ENCODE assay signal across 2 mouse cellular contexts in the genomic region with DNA sequence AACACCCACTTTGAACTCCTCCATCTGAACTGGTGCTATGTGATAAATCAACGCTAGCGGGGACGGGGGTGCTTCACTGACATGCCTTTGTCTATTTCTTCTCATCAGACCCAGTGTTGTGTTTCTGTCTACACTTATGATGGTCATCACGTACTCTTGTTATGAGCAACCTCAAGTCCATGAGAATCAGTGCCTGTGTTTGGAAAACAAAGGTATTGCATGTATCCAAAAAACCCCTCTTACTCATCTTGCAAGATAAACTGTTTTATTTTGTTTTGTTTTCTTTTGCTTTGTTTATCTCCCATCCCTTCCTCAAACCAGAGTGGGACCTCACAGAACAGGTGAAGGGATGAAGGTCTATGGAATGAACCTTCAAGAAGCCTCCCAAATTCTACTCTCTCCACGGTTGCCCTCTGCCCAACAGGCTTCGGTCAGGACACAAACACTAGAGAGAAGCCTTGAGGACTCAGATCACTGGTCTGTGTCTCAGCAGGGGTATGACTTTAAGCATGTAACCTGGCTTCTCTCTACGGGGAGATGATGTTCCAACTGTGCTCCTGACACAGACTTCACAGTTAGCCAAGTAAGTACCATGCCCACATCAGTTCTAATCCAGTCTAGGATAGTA.
TF ChIP-seq lines count a peak whose summit lies in the region.

No protein-coding gene starts in this region.

TF ChIP-seq in CH12.LX, 34 proteins besides CTCF, POLR2A, EP300 and RAD21:
- TF ChIP-seq NELFE (IDR thresholded peaks at IDR 0.05; ENCODE audit: low read depth, low read length) (no peak), IRF4 (IDR thresholded peaks at IDR 0.05; ENCODE audit: low read depth, low read length) (peak; percentile 77), MAX (IDR thresholded peaks at IDR 0.05; ENCODE audit: low read length) (no peak), GABPA (IDR thresholded peaks at IDR 0.05; ENCODE audit: insufficient replicate concordance, low read depth, low read length) (no peak), CHD2 (IDR thresholded peaks at IDR 0.05; ENCODE audit: low read length) (no peak), ZC3H11A (IDR thresholded peaks at IDR 0.05; ENCODE audit: low read depth, low read length) (no peak), ELF1 (IDR thresholded peaks at IDR 0.05; ENCODE audit: low read depth, low read length) (no peak), ZKSCAN1 (IDR thresholded peaks at IDR 0.05; ENCODE audit: borderline replicate concordance, low read depth, low read length) (no peak), TCF12 (IDR thresholded peaks at IDR 0.05; ENCODE audit: low read depth, low read length) (no peak), USF2 (conservative IDR thresholded peaks at IDR 0.05; ENCODE audit: low read depth, low read length) (no peak), ZNF384 (IDR thresholded peaks at IDR 0.05; ENCODE audit: low read depth, low read length) (no peak), JUND (conservative IDR thresholded peaks at IDR 0.05; ENCODE audit: low read depth, low read length) (peak; percentile 59), SMC3 (IDR thresholded peaks at IDR 0.05; ENCODE audit: low read depth, low read length) (no peak), KAT2A (IDR thresholded peaks at IDR 0.05; ENCODE audit: insufficient replicate concordance, low read length) (no peak), POLR2AphosphoS2 (IDR thresholded peaks at IDR 0.05; ENCODE audit: low read depth, low read length) (no peak), JUN (IDR thresholded peaks at IDR 0.05; ENCODE audit: insufficient read depth, low read depth, low read length) (no peak), UBTF (IDR thresholded peaks at IDR 0.05; ENCODE audit: low read depth, low read length) (no peak), ETS1 (conservative IDR thresholded peaks at IDR 0.05; ENCODE audit: low read depth, low read length) (no peak), MAZ (IDR thresholded peaks at IDR 0.05; ENCODE audit: low read depth, low read length) (no peak), MYC (IDR thresholded peaks at IDR 0.05; ENCODE audit: low read depth, low read length) (0 out of 2 replicates have a peak, but pooled peaks have one; percentile 30), SIN3A (IDR thresholded peaks at IDR 0.05; ENCODE audit: low read length) (peak; percentile 60; the same call in 1 of the 2 replicates), E2F4 (IDR thresholded peaks at IDR 0.05; ENCODE audit: insufficient replicate concordance, low read depth, low read length) (no peak), TBP (conservative IDR thresholded peaks at IDR 0.05; ENCODE audit: low read depth, low read length) (no peak), BHLHE40 (IDR thresholded peaks at IDR 0.05; ENCODE audit: low read depth, low read length) (no peak), MEF2A (IDR thresholded peaks at IDR 0.05; ENCODE audit: borderline replicate concordance, low read depth, low read length) (peak; percentile 18; the same call in 1 of the 2 replicates), MAFK (IDR thresholded peaks at IDR 0.05; ENCODE audit: insufficient replicate concordance, low read length) (no peak), USF1 (IDR thresholded peaks at IDR 0.05; ENCODE audit: low read depth, low read length) (no peak), PAX5 (IDR thresholded peaks at IDR 0.05; ENCODE audit: low read length) (no peak), HCFC1 (IDR thresholded peaks at IDR 0.05; ENCODE audit: low read depth, low read length) (no peak), MXI1 (IDR thresholded peaks at IDR 0.05; ENCODE audit: low read depth, low read length) (no peak), ZMIZ1 (IDR thresholded peaks at IDR 0.05; ENCODE audit: low read depth, low read length) (no peak), NRF1 (IDR thresholded peaks at IDR 0.05; ENCODE audit: low read depth, low read length) (no peak), CHD1 (IDR thresholded peaks at IDR 0.05; ENCODE audit: low read depth, low read length) (0 out of 2 replicates have a peak, but pooled peaks have one; percentile 52), RCOR1 (conservative IDR thresholded peaks at IDR 0.05; ENCODE audit: low read depth, low read length) (no peak)

TF ChIP-seq in myocyte, 11 proteins besides CTCF, POLR2A, EP300 and RAD21:
- TF ChIP-seq MYOD1 (IDR thresholded peaks at IDR 0.05; ENCODE audit: control insufficient read depth in 1 of 3, insufficient read length in 2 of 3, low read depth in 2 of 3) (no peak), TCF12 (IDR thresholded peaks at IDR 0.05; ENCODE audit: insufficient read depth, poor library complexity, severe bottlenecking) (no peak), CEBPB (IDR thresholded peaks at IDR 0.05; ENCODE audit: insufficient read depth, poor library complexity, severe bottlenecking) (no peak), SRF (IDR thresholded peaks at IDR 0.05; ENCODE audit: control insufficient read depth, insufficient read length, low read depth) (no peak), TCF3 (IDR thresholded peaks at IDR 0.05; ENCODE audit: insufficient read length, low read depth) (no peak), USF1 (IDR thresholded peaks at IDR 0.05; ENCODE audit: low read depth) (no peak), POLR2AphosphoS2 (IDR thresholded peaks at IDR 0.05; ENCODE audit: insufficient read length, low read depth) (no peak), REST (IDR thresholded peaks at IDR 0.05; ENCODE audit: insufficient read depth, insufficient read length) (no peak), MYOG (IDR thresholded peaks at IDR 0.05; ENCODE audit: control insufficient read depth in 1 of 3, insufficient read depth in 1 of 3, insufficient read length in 2 of 3, low read depth in 2 of 3) (no peak), MAX (IDR thresholded peaks at IDR 0.05; ENCODE audit: low read depth) (no peak), E2F4 (IDR thresholded peaks at IDR 0.05; ENCODE audit: insufficient read depth) (no peak)
